Mouse (Mus musculus) heart, embryonic 16.5 days (tissue): ENCODE data around the gene Nsmf. TPM values are rescaled to one million over a fixed set of nuclear protein-coding genes. Genes with fewer than 3 reads are reported as not detected.

Experiments
- ATAC-seq: fragments of 200-750 bp; cut with Nextera tagmentation; replicated peaks from 2 replicates; pipeline ENCODE4 v1.8.0; 2017; ENCODE audit warnings: moderate number of reproducible peaks; ENCODE audit not compliant: insufficient read depth, low FRiP score; ENCODE audit errors: extremely low read depth
- H3K27ac ChIP-seq: fragments of 300-500 bp; sonication (generic); 2 replicates; pipeline ENCODE4 v1.5.1; 2014; ENCODE audit warnings: mild to moderate bottlenecking, low read length, control low read depth, moderate library complexity
- H3K27me3 ChIP-seq: fragments of 300-500 bp; sonication (generic); 2 replicates; pipeline ENCODE4 v1.6.1; 2014; ENCODE audit warnings: low read length, mixed read lengths; ENCODE audit not compliant: control insufficient read depth, insufficient read depth
- H3K36me3 ChIP-seq: fragments of 300-500 bp; sonication (generic); 2 replicates; pipeline ENCODE4 v1.6.1; 2014; ENCODE audit not compliant: control insufficient read depth, insufficient read depth
- H3K4me1 ChIP-seq: fragments of 300-500 bp; sonication (generic); 2 replicates; pipeline ENCODE4 v1.6.1; 2014; ENCODE audit warnings: low read length, mixed read lengths; ENCODE audit not compliant: control insufficient read depth, insufficient read depth
- H3K4me2 ChIP-seq: fragments of 300-500 bp; sonication (generic); 2 replicates; pipeline ENCODE4 v1.6.1; 2014; ENCODE audit warnings: low read depth, mild to moderate bottlenecking, control low read depth, low read length
- H3K4me3 ChIP-seq: fragments of 300-500 bp; sonication (generic); 2 replicates; pipeline ENCODE4 v1.5.1; 2014; ENCODE audit warnings: mild to moderate bottlenecking, control low read depth, low read length
- H3K9ac ChIP-seq: fragments of 300-500 bp; sonication (generic); 2 replicates; pipeline ENCODE4 v1.6.1; 2014; ENCODE audit warnings: low read length, control low read depth
- H3K9me3 ChIP-seq: fragments of 300-500 bp; sonication (generic); replicated peaks from 2 replicates; pipeline ENCODE4 v1.6.1; 2016; ENCODE audit warnings: low read length; ENCODE audit not compliant: control insufficient read depth
- WGBS: fragments of 180-500 bp; shearing (Covaris S2); extraction: QIAGEN DNeasy Blood & Tissue Kit; methylation state at CpG from one replicate; pipeline ENCODE4 v1.1.7; 2014; 5-methylcytosine and 5-hydroxymethylcytosine counted together
- polyA plus RNA-seq: library from polyadenylated mRNA; unstranded; fragments of >200 nt; fragmentation: Nextera tagmentation; extraction: Ambion mirVana; gene quantifications from 2 replicates; pipeline ENCODE4 v1.2.1, GENCODE M21; 2015

Gene Nsmf
- 59.3 and 62.9 TPM in 2 replicates for polyA plus RNA-seq

DNA sequence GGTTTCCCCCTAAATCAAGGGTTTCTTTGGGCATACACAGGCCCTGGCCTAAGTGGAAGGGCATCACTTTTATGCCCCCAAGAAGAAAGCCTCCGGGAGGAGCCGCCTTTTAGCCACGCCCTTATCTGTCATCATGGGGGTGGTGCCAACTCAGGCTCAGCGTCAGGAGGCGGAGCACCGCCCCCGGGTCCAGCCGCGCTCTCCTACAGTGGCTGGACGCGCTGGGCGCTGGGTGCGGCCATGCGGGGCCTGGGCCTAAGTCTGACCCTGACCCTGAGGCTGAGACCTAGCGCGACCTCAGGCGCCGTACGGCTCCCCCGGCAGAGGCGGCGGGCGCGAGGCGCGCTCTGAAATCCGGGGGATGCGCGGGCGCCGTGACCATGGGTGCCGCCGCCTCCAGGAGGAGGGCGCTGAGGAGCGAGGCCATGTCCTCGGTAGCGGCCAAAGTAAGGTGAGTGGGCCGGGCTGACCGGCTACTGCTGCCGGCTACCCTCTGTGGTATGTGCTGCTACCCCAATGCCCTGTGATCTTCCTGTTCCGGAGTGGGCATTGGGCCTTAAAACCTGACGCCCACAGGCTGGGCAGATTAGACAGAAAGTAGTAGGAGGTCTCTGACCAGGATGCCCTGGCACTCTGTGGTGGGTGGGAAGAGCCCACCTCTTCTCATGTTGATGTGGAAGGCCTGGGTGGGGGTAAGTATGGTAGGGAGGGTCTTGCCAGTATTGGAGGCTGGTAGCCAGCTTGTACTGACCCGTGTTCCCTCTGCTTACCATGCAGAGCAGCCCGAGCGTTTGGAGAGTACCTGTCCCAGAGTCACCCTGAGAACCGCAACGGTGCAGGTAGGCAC is at the start of gene Nsmf:
Gene Nsmf (plus strand): TSS at position 135 of the 847 bp plus-strand sequence.
- H3K27ac ChIP-seq = peak within 1 kb of the TSS; percentile 42; the same call in 1 of the 2 replicates
- H3K9me3 ChIP-seq = no peaks in the 10 kb centered on the region
- no peaks in the 10 kb centered on the region for H3K36me3 ChIP-seq
- peak within 1 kb of the TSS; percentile 72 for H3K4me2 ChIP-seq
- peaks cover 8% of the 10 kb centered on the region for H3K4me1 ChIP-seq
- peak; percentile 92 for ATAC-seq
- 3% methylated on average over 47 of the region's 47 CpGs for WGBS
- peak within 1 kb of the TSS; percentile 93 for H3K4me3 ChIP-seq
- H3K9ac ChIP-seq = peak within 1 kb of the TSS; percentile 92
- no peaks in the 10 kb centered on the region for H3K27me3 ChIP-seq

DNA sequence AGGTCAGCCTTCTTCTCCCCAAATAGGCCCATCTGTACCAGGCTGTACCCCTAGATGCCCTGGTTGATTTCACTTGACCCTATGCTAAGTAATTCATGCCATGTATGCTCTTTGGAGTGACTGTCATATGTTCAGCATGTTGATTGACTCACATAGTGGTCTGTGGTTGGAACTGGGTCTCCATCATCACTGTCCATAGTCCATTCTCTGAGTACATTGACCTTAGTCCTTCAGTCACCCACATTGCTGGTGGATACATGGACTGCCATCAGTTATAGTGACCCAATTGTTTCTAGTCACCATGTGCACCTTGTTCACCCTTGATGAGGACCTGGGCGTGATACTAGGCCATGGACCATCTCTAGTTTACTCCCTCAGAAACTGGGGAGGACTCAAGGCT is 47.4 kb upstream of the Nsmf start:
- ATAC-seq = no peak

DNA sequence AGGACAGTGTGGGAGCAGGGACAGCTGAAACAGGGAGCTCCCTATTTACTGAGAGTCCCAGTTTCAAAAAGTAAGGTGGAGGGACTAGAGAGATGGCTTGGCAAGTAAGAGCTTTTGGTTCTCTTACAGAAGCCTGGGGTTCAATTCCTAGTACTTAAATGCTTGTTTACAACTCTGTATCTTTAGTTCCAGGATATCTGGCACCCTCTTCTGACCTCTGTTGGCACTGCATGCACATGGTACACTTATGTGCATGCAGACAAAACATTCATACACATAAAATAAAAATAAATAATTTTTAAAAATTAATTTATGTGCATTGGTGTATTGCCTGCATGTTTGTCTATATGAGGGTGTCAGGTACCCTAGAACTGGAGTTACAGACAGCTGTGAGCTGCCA is 45.9 kb upstream of the Nsmf start:
- Histone ChIP-seq H3K9me3 (no peaks in the 10 kb centered on the region), H3K4me2 (no peak overlapping the region), H3K36me3 (no peaks in the 10 kb centered on the region), H3K27ac (no peak overlapping the region), H3K27me3 (no peaks in the 10 kb centered on the region), H3K4me1 (no peaks in the 10 kb centered on the region), H3K9ac (no peak overlapping the region), H3K4me3 (no peak overlapping the region)
- ATAC-seq = no peak

More for the DNA sequence above, 47.4 kb upstream of the Nsmf start:
- no peaks in the 10 kb centered on the region for H3K4me1 ChIP-seq
- H3K36me3 ChIP-seq = peaks cover 4% of the 10 kb centered on the region; the same call in 1 of the 2 replicates
- no peak overlapping the region for H3K27ac ChIP-seq
- 92% methylated on average over 1 of the region's 1 CpGs for WGBS
- no peak overlapping the region for H3K9ac ChIP-seq
- H3K4me2 ChIP-seq = no peak overlapping the region
- H3K9me3 ChIP-seq = no peaks in the 10 kb centered on the region
- no peak overlapping the region for H3K4me3 ChIP-seq
- no peaks in the 10 kb centered on the region for H3K27me3 ChIP-seq

DNA sequence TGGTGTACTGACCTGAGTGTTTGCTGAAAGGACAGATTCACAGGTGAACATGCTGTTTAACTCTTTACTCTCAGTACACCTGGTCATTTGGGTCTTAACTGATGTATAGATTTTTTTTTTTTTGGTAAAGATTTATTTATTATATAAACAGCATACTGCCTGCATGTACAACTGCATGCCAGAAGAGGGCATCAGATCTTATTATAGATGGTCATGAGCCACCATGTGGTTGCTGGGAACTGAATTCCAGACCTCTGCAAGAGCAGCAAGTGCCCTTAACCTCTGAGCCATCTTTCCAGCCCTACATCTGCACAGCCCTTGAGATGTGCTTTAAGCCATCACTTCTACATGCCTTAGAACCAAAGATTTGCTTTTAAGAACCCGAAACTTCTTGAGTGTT is 31.5 kb upstream of the Nsmf start:
- Histone ChIP-seq H3K9ac (no peak overlapping the region), H3K27me3 (no peaks in the 10 kb centered on the region), H3K9me3 (no peaks in the 10 kb centered on the region), H3K4me3 (no peak overlapping the region), H3K27ac (no peak overlapping the region), H3K36me3 (no peaks in the 10 kb centered on the region), H3K4me1 (no peaks in the 10 kb centered on the region), H3K4me2 (no peak overlapping the region)
- ATAC-seq = no peak
- WGBS = 95% methylated on average over 1 of the region's 1 CpGs

DNA sequence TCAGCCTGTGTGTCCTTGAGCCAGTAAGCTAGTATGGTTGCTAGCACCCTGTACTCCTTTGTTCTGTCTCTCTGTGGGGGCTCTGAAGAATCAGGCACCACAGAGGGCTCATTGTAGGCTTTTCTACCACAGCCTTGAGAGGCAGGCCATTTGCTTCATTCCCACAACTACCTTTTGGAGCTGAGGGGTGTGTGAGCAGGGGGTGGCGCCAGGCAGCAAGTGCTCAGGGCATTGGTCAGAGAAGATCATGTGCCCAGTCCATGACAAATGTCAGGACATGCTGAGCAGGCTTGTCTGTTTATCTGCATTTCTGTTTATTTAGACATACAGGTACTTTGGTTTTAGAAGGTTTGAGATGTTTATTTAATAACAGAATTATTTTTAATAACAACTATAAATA is 29.0 kb upstream of the Nsmf start:
- Histone ChIP-seq H3K9ac (no peak overlapping the region), H3K9me3 (no peaks in the 10 kb centered on the region), H3K27me3 (no peaks in the 10 kb centered on the region), H3K4me1 (no peaks in the 10 kb centered on the region), H3K36me3 (peaks cover 3% of the 10 kb centered on the region; the same call in 1 of the 2 replicates), H3K4me2 (no peak overlapping the region), H3K27ac (no peak overlapping the region), H3K4me3 (no peak overlapping the region)
- WGBS = 71% methylated on average over 1 of the region's 1 CpGs
- no peak for ATAC-seq

DNA sequence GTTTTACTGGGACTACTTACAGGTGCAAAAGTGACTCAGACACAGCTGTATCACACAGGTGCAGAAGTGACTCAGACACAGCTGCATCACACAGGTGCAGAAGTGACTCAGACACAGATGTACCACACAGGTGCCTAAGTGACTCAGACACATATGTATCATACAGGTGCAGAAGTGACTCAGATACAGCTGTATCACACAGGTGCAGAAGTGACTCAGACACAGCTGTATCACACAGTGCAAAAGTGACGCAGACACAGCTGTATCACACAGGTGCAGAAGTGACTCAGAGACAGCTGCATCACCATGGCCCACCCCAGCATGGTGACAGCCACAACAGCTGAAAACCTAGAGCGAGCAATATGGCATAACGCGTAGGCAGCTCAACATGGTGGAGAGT is 19.2 kb upstream of the Nsmf start:
- WGBS = 96% methylated on average over 4 of the region's 4 CpGs
- ATAC-seq = no peak

DNA sequence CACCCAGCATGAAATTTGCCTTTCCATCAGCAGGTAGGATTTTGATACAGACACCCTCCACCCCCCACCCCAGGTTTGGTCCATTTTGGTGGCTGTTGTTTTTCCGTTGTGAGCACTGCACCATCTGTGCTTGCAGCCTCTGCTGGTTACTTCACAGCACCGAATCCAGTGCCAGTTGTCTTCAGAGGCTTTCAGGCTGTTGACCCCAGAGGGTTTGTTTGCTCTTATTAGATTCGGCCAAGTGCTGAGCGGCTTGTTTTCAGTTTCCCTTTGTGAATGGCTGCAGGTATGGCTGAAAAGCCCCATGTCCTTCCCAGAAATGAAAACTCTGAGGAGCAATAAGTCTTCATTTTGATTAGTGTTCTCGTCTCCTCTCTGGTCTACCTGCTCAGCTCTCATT is 14.1 kb upstream of the Nsmf start:
- WGBS = 83% methylated on average over 5 of the region's 5 CpGs
- Histone ChIP-seq H3K4me2 (no peak overlapping the region), H3K4me1 (no peaks in the 10 kb centered on the region), H3K9ac (no peak overlapping the region), H3K36me3 (peaks cover 11% of the 10 kb centered on the region), H3K27ac (no peak overlapping the region), H3K9me3 (no peaks in the 10 kb centered on the region), H3K4me3 (no peak overlapping the region), H3K27me3 (no peaks in the 10 kb centered on the region)
- ATAC-seq = no peak

More for the DNA sequence above, 19.2 kb upstream of the Nsmf start:
- no peak overlapping the region for H3K27ac ChIP-seq
- no peaks in the 10 kb centered on the region for H3K36me3 ChIP-seq
- H3K27me3 ChIP-seq = no peaks in the 10 kb centered on the region
- H3K4me3 ChIP-seq = no peak overlapping the region
- no peaks in the 10 kb centered on the region for H3K4me1 ChIP-seq
- no peaks in the 10 kb centered on the region for H3K9me3 ChIP-seq
- no peak overlapping the region for H3K4me2 ChIP-seq
- H3K9ac ChIP-seq = no peak overlapping the region

DNA sequence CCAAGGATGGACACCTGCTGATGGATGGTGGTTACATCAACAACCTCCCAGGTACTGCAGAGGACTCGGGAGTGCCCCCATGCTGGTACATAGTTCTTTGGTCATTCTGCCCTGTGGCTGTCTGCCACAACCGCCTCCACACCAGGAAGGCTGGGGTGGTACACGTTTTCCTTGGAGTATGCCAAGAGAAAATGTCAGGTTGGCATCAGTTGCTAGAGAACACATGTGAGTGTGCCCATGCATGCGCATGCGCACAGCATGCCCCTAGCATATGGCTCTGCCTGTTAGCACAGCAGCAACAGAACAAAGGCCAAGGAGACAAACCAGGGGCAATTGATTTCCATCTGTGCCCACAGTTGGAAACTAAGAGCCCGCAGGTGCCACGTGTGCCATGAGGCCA is 3.2 kb upstream of the Nsmf start:
- Histone ChIP-seq H3K4me3 (no peak overlapping the region), H3K36me3 (no peaks in the 10 kb centered on the region), H3K4me2 (no peak overlapping the region), H3K27me3 (no peaks in the 10 kb centered on the region), H3K4me1 (peaks cover 8% of the 10 kb centered on the region), H3K9me3 (no peaks in the 10 kb centered on the region), H3K9ac (no peak overlapping the region), H3K27ac (no peak overlapping the region)
- no peak for ATAC-seq
- 86% methylated on average over 7 of the region's 7 CpGs for WGBS

DNA sequence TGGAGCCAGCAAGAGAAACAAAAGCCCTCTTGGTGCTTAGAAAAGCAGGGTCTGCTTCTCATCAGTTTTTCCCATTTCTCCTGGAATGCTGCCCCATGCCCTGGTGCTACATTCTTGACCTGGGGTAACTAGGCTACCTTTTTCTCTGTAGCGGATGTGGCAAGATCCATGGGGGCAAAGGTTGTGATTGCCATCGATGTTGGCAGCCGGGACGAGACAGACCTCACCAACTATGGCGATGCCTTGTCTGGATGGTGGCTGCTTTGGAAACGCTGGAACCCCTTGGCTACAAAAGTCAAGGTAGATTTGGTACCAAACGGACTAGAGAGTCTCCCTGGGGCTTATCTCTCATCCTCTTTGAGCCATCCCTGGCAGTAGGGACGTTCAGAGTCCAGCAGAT is 2.7 kb upstream of the Nsmf start:
- Histone ChIP-seq H3K9me3 (no peaks in the 10 kb centered on the region), H3K27ac (no peak overlapping the region), H3K4me3 (no peak overlapping the region), H3K36me3 (no peaks in the 10 kb centered on the region), H3K4me1 (peaks cover 8% of the 10 kb centered on the region), H3K4me2 (no peak overlapping the region), H3K9ac (no peak overlapping the region), H3K27me3 (no peaks in the 10 kb centered on the region)
- no peak for ATAC-seq
- 86% methylated on average over 8 of the region's 8 CpGs for WGBS
